Mouse (Mus musculus): ENCODE data around the gene Cdk17. TPM values are rescaled to one million over a fixed set of nuclear protein-coding genes. Genes with fewer than 3 reads are reported as not detected.
A peak's percentile ranks its signal among the peaks of the same experiment; 100 is the strongest.

Gene Cdk17
- polyA plus RNA-seq, 1 experiment: 9.5 TPM

GRCm38 (mm10) chr10:93268339-93268738 is 107.7 kb downstream of the Cdk17 start:
- Histone ChIP-seq H3K27ac (ENCODE audit: insufficient read depth, low read depth, low read length) (no peak overlapping the region), H3K4me1 (ENCODE audit: control insufficient read depth, insufficient read depth, low read length) (peaks cover 14% of the 10 kb centered on the region; the same call in 1 of the 2 replicates), H3K4me3 (ENCODE audit: insufficient read depth, low read depth, low read length) (no peak overlapping the region), H3K36me3 (ENCODE audit: control insufficient read depth, insufficient read depth, low read length) (no peaks in the 10 kb centered on the region), H3K27me3 (replicated peaks; ENCODE audit: control insufficient read depth, insufficient read depth, low read length) (no peaks in the 10 kb centered on the region)
- WGBS: 85% methylated on average over 3 of the region's 3 CpGs
- no peak for DNase-seq
- TF ChIP-seq POLR2A (IDR thresholded peaks at IDR 0.05; ENCODE audit: low read depth, low read length) (no peak), CTCF (conservative IDR thresholded peaks at IDR 0.05; ENCODE audit: insufficient read depth, insufficient read length, low read depth, low read length) (no peak)

- TF ChIP-seq POLR2A (IDR thresholded peaks at IDR 0.05; ENCODE audit: low read depth, low read length) (no peak), CTCF (conservative IDR thresholded peaks at IDR 0.05; ENCODE audit: insufficient read depth, insufficient read length, low read depth, low read length) (no peak)
- 29% methylated on average over 4 of the region's 4 CpGs for WGBS
- Histone ChIP-seq H3K27me3 (replicated peaks; ENCODE audit: control insufficient read depth, insufficient read depth, low read length) (no peaks in the 10 kb centered on the region), H3K36me3 (ENCODE audit: control insufficient read depth, insufficient read depth, low read length) (no peaks in the 10 kb centered on the region), H3K4me1 (ENCODE audit: control insufficient read depth, insufficient read depth, low read length) (peaks cover 8% of the 10 kb centered on the region; the same call in 1 of the 2 replicates), H3K27ac (ENCODE audit: insufficient read depth, low read depth, low read length) (no peak overlapping the region), H3K4me3 (ENCODE audit: insufficient read depth, low read depth, low read length) (no peak overlapping the region)
- no peak for DNase-seq
Observed at GRCm38 (mm10) chr10:93269744-93270143, 109.1 kb downstream of the Cdk17 start.

- H3K4me1 ChIP-seq (ENCODE audit: control insufficient read depth, insufficient read depth, low read length): peaks cover 12% of the 10 kb centered on the region; the same call in 1 of the 2 replicates
- 63% methylated on average over 6 of the region's 6 CpGs for WGBS
- H3K4me3 ChIP-seq (ENCODE audit: insufficient read depth, low read depth, low read length): no peak overlapping the region
- TF ChIP-seq CTCF (conservative IDR thresholded peaks at IDR 0.05; ENCODE audit: insufficient read depth, insufficient read length, low read depth, low read length): no peak
- TF ChIP-seq POLR2A (IDR thresholded peaks at IDR 0.05; ENCODE audit: low read depth, low read length): no peak
- no peaks in the 10 kb centered on the region for H3K27me3 ChIP-seq (replicated peaks; ENCODE audit: control insufficient read depth, insufficient read depth, low read length)
- no peak overlapping the region for H3K27ac ChIP-seq (ENCODE audit: insufficient read depth, low read depth, low read length)
- H3K36me3 ChIP-seq (ENCODE audit: control insufficient read depth, insufficient read depth, low read length): no peaks in the 10 kb centered on the region
- no peak for DNase-seq
Observed at GRCm38 (mm10) chr10:93270889-93271460, 110.3 kb downstream of the Cdk17 start.

GRCm38 (mm10) chr10:93271831-93272230 is 111.2 kb downstream of the Cdk17 start:
- H3K4me1 ChIP-seq (ENCODE audit: control insufficient read depth, insufficient read depth, low read length): peaks cover 12% of the 10 kb centered on the region; the same call in 1 of the 2 replicates
- H3K27me3 ChIP-seq (replicated peaks; ENCODE audit: control insufficient read depth, insufficient read depth, low read length): no peaks in the 10 kb centered on the region
- 68% methylated on average over 7 of the region's 7 CpGs for WGBS
- DNase-seq: peak; percentile 45
- H3K36me3 ChIP-seq (ENCODE audit: control insufficient read depth, insufficient read depth, low read length): no peaks in the 10 kb centered on the region
- TF ChIP-seq CTCF (conservative IDR thresholded peaks at IDR 0.05; ENCODE audit: insufficient read depth, insufficient read length, low read depth, low read length) (no peak), POLR2A (IDR thresholded peaks at IDR 0.05; ENCODE audit: low read depth, low read length) (no peak)
- H3K4me3 ChIP-seq (ENCODE audit: insufficient read depth, low read depth, low read length): no peak overlapping the region
- H3K27ac ChIP-seq (ENCODE audit: insufficient read depth, low read depth, low read length): no peak overlapping the region

- TF ChIP-seq POLR2A (IDR thresholded peaks at IDR 0.05; ENCODE audit: low read depth, low read length) (no peak), CTCF (conservative IDR thresholded peaks at IDR 0.05; ENCODE audit: insufficient read depth, insufficient read length, low read depth, low read length) (peak; percentile 31; the same call in 1 of the 2 replicates)
- WGBS: 38% methylated on average over 14 of the region's 14 CpGs
- Histone ChIP-seq H3K4me3 (ENCODE audit: insufficient read depth, low read depth, low read length) (no peak overlapping the region), H3K36me3 (ENCODE audit: control insufficient read depth, insufficient read depth, low read length) (no peaks in the 10 kb centered on the region), H3K27me3 (replicated peaks; ENCODE audit: control insufficient read depth, insufficient read depth, low read length) (no peaks in the 10 kb centered on the region), H3K27ac (ENCODE audit: insufficient read depth, low read depth, low read length) (peak overlapping the region; percentile 21; the same call in 1 of the 2 replicates), H3K4me1 (ENCODE audit: control insufficient read depth, insufficient read depth, low read length) (peaks cover 12% of the 10 kb centered on the region; the same call in 1 of the 2 replicates)
- DNase-seq: peak; percentile 78
Observed at GRCm38 (mm10) chr10:93272986-93273982, 112.6 kb downstream of the Cdk17 start.

GRCm38 (mm10) chr10:93274277-93274696 is 113.6 kb downstream of the Cdk17 start:
- H3K4me3 ChIP-seq (ENCODE audit: insufficient read depth, low read depth, low read length): no peak overlapping the region
- DNase-seq: no peak
- H3K27me3 ChIP-seq (replicated peaks; ENCODE audit: control insufficient read depth, insufficient read depth, low read length): no peaks in the 10 kb centered on the region
- H3K36me3 ChIP-seq (ENCODE audit: control insufficient read depth, insufficient read depth, low read length): no peaks in the 10 kb centered on the region
- H3K27ac ChIP-seq (ENCODE audit: insufficient read depth, low read depth, low read length): no peak overlapping the region
- TF ChIP-seq CTCF (conservative IDR thresholded peaks at IDR 0.05; ENCODE audit: insufficient read depth, insufficient read length, low read depth, low read length): no peak
- no peak for TF ChIP-seq POLR2A (IDR thresholded peaks at IDR 0.05; ENCODE audit: low read depth, low read length)
- WGBS: 38% methylated on average over 2 of the region's 2 CpGs
- H3K4me1 ChIP-seq (ENCODE audit: control insufficient read depth, insufficient read depth, low read length): peaks cover 12% of the 10 kb centered on the region; the same call in 1 of the 2 replicates

Measured in kidney, adult 2 months (tissue).